Mouse (Mus musculus) right cerebral cortex, postnatal 4 days (tissue): ENCODE measurements at regions not wholly inside any gene's neighbourhood (a gene's known extent, or its start where the extent isn't known, plus 50 kb on each side); places are given as distances from the start of the nearest gene placed in this dataset.

Experiments
- DNase-seq: peaks from one replicate; pipeline ENCODE4 v3.0.0-alpha.2; 2022

DNA sequence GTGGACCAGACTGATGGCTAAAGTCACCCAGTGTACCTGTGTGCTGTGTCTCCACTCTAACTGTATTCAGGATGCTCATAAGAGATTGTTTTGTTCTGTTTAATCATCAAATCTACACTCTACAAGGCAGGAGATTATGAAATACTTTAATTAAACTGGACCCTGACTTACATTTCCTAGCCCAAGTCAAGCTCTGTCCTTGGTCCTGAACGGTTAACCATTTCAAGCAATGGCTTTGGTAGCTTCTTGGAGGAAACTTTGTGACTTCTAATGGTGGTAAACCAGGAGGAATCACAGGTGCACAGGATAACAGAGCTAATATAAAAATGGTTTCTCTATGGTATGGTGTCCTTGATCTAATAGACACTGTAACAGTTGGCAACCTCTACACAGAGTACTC is 370.4 kb downstream of the Nbas start:
- no peak for DNase-seq
